Mouse (Mus musculus) liver, postnatal 0 days (tissue): ENCODE results near the gene Olfr576.
A peak's percentile ranks its signal among the peaks of the same experiment; 100 is the strongest.

Experiments used
- CTCF ChIP-seq: sonication (generic); IDR thresholded peaks from 2 replicates; pipeline ENCODE4 v1.5.1; 2016; ENCODE audit warnings: antibody characterized with exemption, low read depth
- EP300 ChIP-seq: IDR thresholded peaks from 2 replicates; pipeline ENCODE4 v1.6.1; 2016; ENCODE audit warnings: antibody characterized with exemption, low read depth, mild to moderate bottlenecking

DNA sequence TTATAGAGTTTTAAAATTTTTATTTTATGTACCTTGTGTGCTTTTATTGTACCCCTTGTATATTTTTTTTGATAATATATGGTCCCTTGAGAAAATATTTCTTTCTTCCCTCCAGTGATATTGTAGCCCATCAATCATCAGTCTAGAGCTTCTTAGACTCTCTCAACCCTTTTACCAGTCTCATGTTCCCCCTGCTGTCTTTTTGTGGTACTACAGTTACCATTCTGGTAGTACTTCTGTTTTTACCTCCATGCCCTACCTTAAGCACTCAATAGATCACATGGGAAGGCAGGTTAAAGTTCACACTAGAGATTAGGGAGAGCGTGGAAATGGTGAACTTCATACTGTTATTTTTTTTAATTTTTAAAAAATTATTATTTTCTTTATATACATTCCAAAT, 42.8 kb upstream of the Olfr576 start:
- TF ChIP-seq CTCF (peak; percentile 80), EP300 (no peak)
